Mouse (Mus musculus) intestine, postnatal 0 days (tissue): Measurements from ENCODE around the gene Cdc40. TPM values are rescaled to one million over a fixed set of nuclear protein-coding genes. Genes with fewer than 3 reads are reported as not detected.

Experiments used
- ATAC-seq: fragments of 200-750 bp; cut with Nextera tagmentation; 2 replicates; pipeline ENCODE4 v1.8.0; 2017; ENCODE audit warnings: mild to moderate bottlenecking, moderate TSS enrichment, moderate library complexity
- H3K27ac ChIP-seq: fragments of 300-500 bp; sonication (generic); 2 replicates; pipeline ENCODE4 v1.5.1; 2014; ENCODE audit warnings: mild to moderate bottlenecking, low read depth, low read length, moderate library complexity
- H3K27me3 ChIP-seq: fragments of 300-500 bp; sonication (generic); replicated peaks from 2 replicates; pipeline ENCODE4 v1.6.1; 2014; ENCODE audit warnings: low read length, mixed read lengths; ENCODE audit not compliant: control insufficient read depth, insufficient read depth
- H3K36me3 ChIP-seq: fragments of 300-500 bp; sonication (generic); 2 replicates; pipeline ENCODE4 v1.6.1; 2014; ENCODE audit warnings: mild to moderate bottlenecking, moderate library complexity; ENCODE audit not compliant: control insufficient read depth, insufficient read depth
- H3K4me1 ChIP-seq: fragments of 300-500 bp; sonication (generic); replicated peaks from 2 replicates; pipeline ENCODE4 v1.6.1; 2014; ENCODE audit warnings: antibody characterized with exemption, low read length, mixed read lengths; ENCODE audit not compliant: control insufficient read depth, insufficient read depth
- H3K4me2 ChIP-seq: fragments of 300-500 bp; sonication (generic); replicated peaks from 2 replicates; pipeline ENCODE4 v1.6.1; 2014; ENCODE audit warnings: low read depth, mild to moderate bottlenecking, moderate library complexity
- H3K4me3 ChIP-seq: fragments of 300-500 bp; sonication (generic); 2 replicates; pipeline ENCODE4 v1.5.1; 2014; ENCODE audit warnings: low read depth, low read length
- H3K9ac ChIP-seq: fragments of 300-500 bp; sonication (generic); 2 replicates; pipeline ENCODE4 v1.6.1; 2014; ENCODE audit warnings: mild to moderate bottlenecking, low read depth, low read length
- H3K9me3 ChIP-seq: fragments of 300-500 bp; sonication (generic); 2 replicates; pipeline ENCODE4 v1.6.1; 2016; ENCODE audit warnings: mixed run types; ENCODE audit not compliant: control insufficient read depth
- CTCF ChIP-seq: sonication (generic); IDR thresholded peaks from 2 replicates; pipeline ENCODE4 v1.5.1; 2016; ENCODE audit warnings: low read depth, mild to moderate bottlenecking, control low read depth, antibody characterized with exemption, moderate library complexity
- WGBS: fragments of 180-500 bp; shearing (Covaris S2); extraction: QIAGEN DNeasy Blood & Tissue Kit; methylation state at CpG from one replicate; pipeline ENCODE4 v1.1.7; 2014; 5-methylcytosine and 5-hydroxymethylcytosine counted together
- polyA plus RNA-seq: library from polyadenylated mRNA; unstranded; fragments of >200 nt; fragmentation: Nextera tagmentation; extraction: Ambion mirVana; gene quantifications from 2 replicates; pipeline ENCODE4 v1.2.1, GENCODE M21; 2015

The Cdc40 gene
- polyA plus RNA-seq, 1 experiment from 2014 or later: 12.6 TPM

GRCm38 (mm10) chr10:40806221-40806620 lies 76.9 kb downstream of the Cdc40 start:
- Histone ChIP-seq H3K4me1 (no peaks in the 10 kb centered on the region), H3K4me3 (no peak overlapping the region)
- no peak for ATAC-seq

GRCm38 (mm10) chr10:40805221-40805620 lies 77.9 kb downstream of the Cdc40 start:
- no peak overlapping the region for H3K27ac ChIP-seq
- no peak overlapping the region for H3K4me3 ChIP-seq
- H3K9me3 ChIP-seq: no peaks in the 10 kb centered on the region
- no peak overlapping the region for H3K4me2 ChIP-seq
- no peaks in the 10 kb centered on the region for H3K27me3 ChIP-seq
- no peak overlapping the region for H3K9ac ChIP-seq
- H3K4me1 ChIP-seq: no peaks in the 10 kb centered on the region
- ATAC-seq: no peak
- 90% methylated on average over 1 of the region's 1 CpGs for WGBS
- no peaks in the 10 kb centered on the region for H3K36me3 ChIP-seq
- no peak for TF ChIP-seq CTCF

More at GRCm38 (mm10) chr10:40806221-40806620, 76.9 kb downstream of the Cdc40 start:
- 89% methylated on average over 4 of the region's 4 CpGs for WGBS
- no peak overlapping the region for H3K4me2 ChIP-seq
- H3K9me3 ChIP-seq: no peaks in the 10 kb centered on the region
- H3K36me3 ChIP-seq: no peaks in the 10 kb centered on the region
- no peak overlapping the region for H3K9ac ChIP-seq
- TF ChIP-seq CTCF: no peak
- H3K27me3 ChIP-seq: no peaks in the 10 kb centered on the region
- no peak overlapping the region for H3K27ac ChIP-seq

- H3K4me3 ChIP-seq: no peak overlapping the region
- no peaks in the 10 kb centered on the region for H3K9me3 ChIP-seq
- no peak overlapping the region for H3K4me2 ChIP-seq
- no peaks in the 10 kb centered on the region for H3K27me3 ChIP-seq
- H3K36me3 ChIP-seq: no peaks in the 10 kb centered on the region
- H3K4me1 ChIP-seq: no peaks in the 10 kb centered on the region
- no peak overlapping the region for H3K27ac ChIP-seq
- 83% methylated on average over 3 of the region's 3 CpGs for WGBS
- H3K9ac ChIP-seq: no peak overlapping the region
- no peak for TF ChIP-seq CTCF
- no peak for ATAC-seq
Measured at GRCm38 (mm10) chr10:40792115-40792514, 91.0 kb downstream of the Cdc40 start.

GRCm38 (mm10) chr10:40790406-40790805 lies 92.7 kb downstream of the Cdc40 start:
- H3K4me1 ChIP-seq: no peaks in the 10 kb centered on the region
- H3K9me3 ChIP-seq: no peaks in the 10 kb centered on the region
- H3K27me3 ChIP-seq: no peaks in the 10 kb centered on the region
- no peak overlapping the region for H3K9ac ChIP-seq
- H3K4me3 ChIP-seq: no peak overlapping the region
- WGBS: 69% methylated on average over 3 of the region's 3 CpGs
- H3K4me2 ChIP-seq: no peak overlapping the region
- no peaks in the 10 kb centered on the region for H3K36me3 ChIP-seq
- TF ChIP-seq CTCF: no peak
- no peak for ATAC-seq
- H3K27ac ChIP-seq: no peak overlapping the region

Other genes starting within 250 kb of the Cdc40 start
- gene Mettl24, start 200.0 kb downstream of the Cdc40 start, polyA plus RNA-seq: 1.7 and 1.9 TPM in 2 replicates
- gene Wasf1, start 164 bp upstream of the Cdc40 start, polyA plus RNA-seq: 4.6 and 4.7 TPM in 2 replicates
- gene Gpr6, start 189.0 kb upstream of the Cdc40 start, polyA plus RNA-seq: not detected in 2 replicates